12 mouse cellular contexts compared by ENCODE assay signal in the genomic region with DNA sequence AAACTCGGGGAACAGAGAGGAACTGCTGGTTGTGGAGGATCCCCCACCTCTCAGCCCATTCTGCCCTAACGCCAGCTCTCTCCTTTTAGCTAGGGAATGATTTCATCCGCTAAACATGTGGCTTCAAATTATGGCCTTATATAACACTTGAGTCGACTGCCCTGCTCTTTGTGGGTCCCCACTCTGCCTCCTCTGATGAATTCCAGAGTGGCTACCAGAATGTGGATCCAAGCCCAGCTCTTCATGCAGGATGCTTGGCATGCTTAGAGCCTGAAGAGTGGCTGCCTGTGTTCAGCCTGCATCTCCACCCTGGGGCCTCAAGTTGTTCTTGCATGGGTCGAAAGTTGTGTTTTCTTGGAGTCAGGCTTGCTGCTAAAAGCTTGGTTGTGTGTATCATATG. TPM values are rescaled to one million over a fixed set of nuclear protein-coding genes. Genes with fewer than 3 reads are reported as not detected.
A peak's percentile ranks its signal among the peaks of the same experiment; 100 is the strongest.
DNase-seq lines count a peak whose midpoint lies in the region; ATAC-seq and TF ChIP-seq lines count a peak whose summit lies in the region.
"Had no signal": no experiment of that assay in that cellular context is flagged by ENCODE, and none has a peak within 500 bp of the region (broad histone marks: within the 10 kb centered on the region; RNA-seq: fewer than 3 reads in every experiment).

No protein-coding gene starts in this region.

- H3K9me3 ChIP-seq in heart, embryonic 15.5 days (replicated peaks) = no peaks in the 10 kb centered on the region
- no peaks in the 10 kb centered on the region for H3K9me3 ChIP-seq in lung, embryonic 16.5 days (ENCODE audit: control insufficient read depth, low read length)

- in situ Hi-C loops in Patski (cut with MboI; ENCODE audit: low pct_unique_long_range_greater_than_20kb) = loop anchor here (25.0 kb wide), 1 partner anchor 855 kb away; a partner anchor contains a TSS

- no peaks in the 10 kb centered on the region for H3K27me3 ChIP-seq in Patski
- H3K27me3 ChIP-seq in heart, embryonic 15.5 days = no peaks in the 10 kb centered on the region
- H3K27me3 ChIP-seq in lung, embryonic 16.5 days (ENCODE audit: control insufficient read depth, insufficient read depth, low read depth, low read length) = no peaks in the 10 kb centered on the region
- no peaks in the 10 kb centered on the region for H3K27me3 ChIP-seq in thymus, adult 2 months (ENCODE audit: control insufficient read depth, insufficient read depth, low read length)

- POLR2A ChIA-PET in Patski (lab: Charles Lee) = no interaction called here

- WGBS in heart, embryonic 15.5 days = 27% methylated on average over 5 of the region's 5 CpGs
- 48% methylated on average over 5 of the region's 5 CpGs for WGBS in lung, embryonic 16.5 days
- 71% methylated on average over 5 of the region's 5 CpGs for WGBS in thymus, adult 2 months

- H3K9ac ChIP-seq in heart, embryonic 15.5 days = no peak overlapping the region; the same call in 1 of the 2 replicates
- no peak overlapping the region for H3K9ac ChIP-seq in lung, embryonic 16.5 days (ENCODE audit: low read length)

- H3K36me3 ChIP-seq in heart, embryonic 15.5 days = no peaks in the 10 kb centered on the region
- H3K36me3 ChIP-seq in lung, embryonic 16.5 days (ENCODE audit: control insufficient read depth, insufficient read depth, low read length) = no peaks in the 10 kb centered on the region
- no peaks in the 10 kb centered on the region for H3K36me3 ChIP-seq in thymus, adult 2 months (ENCODE audit: control insufficient read depth, insufficient read depth, low read length)

- TF ChIP-seq POLR2A in thymus, adult 2 months (IDR thresholded peaks at IDR 0.05; ENCODE audit: control insufficient read depth, extremely low read depth, insufficient read depth, low read length, poor library complexity) = no peak

- H3K27ac ChIP-seq in heart, embryonic 15.5 days = peak overlapping the region; percentile 91
- H3K27ac ChIP-seq in lung, embryonic 16.5 days (ENCODE audit: low read length) = no peak overlapping the region
- no peak overlapping the region for H3K27ac ChIP-seq in thymus, adult 2 months (ENCODE audit: control insufficient read depth, insufficient read depth, low read length)
- H3K27ac ChIP-seq: macrophage had no signal

- peak; percentile 33 for ATAC-seq in Patski
- ATAC-seq in heart, embryonic 15.5 days (replicated peaks; ENCODE audit: insufficient number of reproducible peaks, insufficient read depth, low FRiP score, low read depth) = peak; percentile 79
- ATAC-seq in lung, embryonic 16.5 days (ENCODE audit: low read depth) = peak; percentile 63
- ATAC-seq: activated CD4-positive, CD25-positive, alpha-beta regulatory T cell, adult 4 months had no signal

- DNase-seq in 3T3-L1 (ENCODE audit: low read depth, low spot score) (peak; percentile 50), Patski (ENCODE audit: low read depth, low spot score) (no peak)
- DNase-seq in retina, embryonic 14.5 days (ENCODE audit: low spot score) = no peak
- no peak for DNase-seq in kidney, postnatal 14 days
- DNase-seq in thymus, adult 2 months = no peak
- no peak for DNase-seq in adrenal gland, postnatal 4 days (ENCODE audit: low spot score in 2 of 2)
- DNase-seq: cerebellum, postnatal 25 days; right cerebral cortex, adult 18-20 months had no signal

- CTCF ChIA-PET in Patski (lab: Charles Lee) = interaction anchor here (1.4 to 1.6 kb wide), 2 partner anchors 8 to 27 kb away, joined by 4 read pairs; no protein-coding TSS in a partner anchor

- H3K4me3 ChIP-seq in heart, embryonic 15.5 days = no peak overlapping the region
- no peak overlapping the region for H3K4me3 ChIP-seq in lung, embryonic 16.5 days (ENCODE audit: low read length)
- no peak overlapping the region for H3K4me3 ChIP-seq in thymus, adult 2 months (ENCODE audit: control insufficient read depth, insufficient read depth, low read length)

- H3K4me1 ChIP-seq in heart, embryonic 15.5 days (replicated peaks) = peaks cover 53% of the 10 kb centered on the region
- no peaks in the 10 kb centered on the region for H3K4me1 ChIP-seq in lung, embryonic 16.5 days (replicated peaks; ENCODE audit: control insufficient read depth, insufficient read depth, low read length)
- peaks cover 17% of the 10 kb centered on the region for H3K4me1 ChIP-seq in thymus, adult 2 months (replicated peaks; ENCODE audit: control insufficient read depth, insufficient read depth, low read length)

- no peak for TF ChIP-seq CTCF in Patski (IDR thresholded peaks at IDR 0.05)
- TF ChIP-seq CTCF in thymus, adult 2 months (IDR thresholded peaks at IDR 0.05; ENCODE audit: borderline replicate concordance, control insufficient read depth, extremely low read depth, insufficient read depth, low read length, poor library complexity) = no peak

- H3K4me2 ChIP-seq in heart, embryonic 15.5 days = peak overlapping the region; percentile 45
- H3K4me2 ChIP-seq in lung, embryonic 16.5 days (ENCODE audit: low read depth, low read length) = no peak overlapping the region

RNA-seq across cellular contexts. Expression of a gene that starts 9.9 kb away (rescaled TPM):
- 33.8 TPM for polyA plus RNA-seq in Patski (2021)
- 114 and 120 TPM in 2 replicates for polyA plus RNA-seq in heart, embryonic 15.5 days (2015; fragmentation: Nextera tagmentation; extraction: Ambion mirVana)
- 58.6 and 67.2 TPM in 2 replicates for polyA plus RNA-seq in lung, embryonic 16.5 days (2015; fragmentation: Nextera tagmentation; extraction: Ambion mirVana)
- polyA plus RNA-seq in thymus, adult 2 months (2012; rRNA removed) = 17.7 and 18.5 TPM in 2 replicates
- total RNA-seq in adrenal gland, postnatal 4 days (2021) = 10 to 100 TPM; 22.2 to 26.2 TPM

RNA-seq across cellular contexts. Expression of a gene that starts 10.1 kb away (rescaled TPM):
- 71.2 TPM for polyA plus RNA-seq in Patski (2021)
- polyA plus RNA-seq in heart, embryonic 15.5 days (2015; fragmentation: Nextera tagmentation; extraction: Ambion mirVana) = 13.6 and 20.2 TPM in 2 replicates
- polyA plus RNA-seq in lung, embryonic 16.5 days (2015; fragmentation: Nextera tagmentation; extraction: Ambion mirVana) = 20.3 and 21.2 TPM in 2 replicates
- polyA plus RNA-seq in thymus, adult 2 months (2012; rRNA removed) = 82.5 and 90.7 TPM in 2 replicates
- total RNA-seq in adrenal gland, postnatal 4 days (2021) = 10 to 100 TPM; 43.8 to 47.6 TPM
